Mouse (Mus musculus): Measurements from ENCODE around the gene Gm29094. TPM values are rescaled to one million over a fixed set of nuclear protein-coding genes. Genes with fewer than 3 reads are reported as not detected.

Gene Gm29094
- polyA plus RNA-seq, 1 experiment from 2014 or later = not detected

Other genes starting within 250 kb of the Gm29094 start
- not detected in 2 replicates for gene Bcl2a1a, start 242.5 kb upstream of the Gm29094 start, polyA plus RNA-seq (2016; fragmentation: Nextera tagmentation; extraction: Ambion mirVana)
- not detected in 2 replicates for gene Trim43b, start 106.5 kb upstream of the Gm29094 start, polyA plus RNA-seq (2016; fragmentation: Nextera tagmentation; extraction: Ambion mirVana)
- gene Bcl2a1b, start 170 bp upstream of the Gm29094 start, polyA plus RNA-seq (2016; fragmentation: Nextera tagmentation; extraction: Ambion mirVana) = 0.19 and 0.34 TPM in 2 replicates
- 16.4 and 19.4 TPM in 2 replicates for gene Mthfs, start 11.3 kb downstream of the Gm29094 start, polyA plus RNA-seq (2016; fragmentation: Nextera tagmentation; extraction: Ambion mirVana)

All from embryonic facial prominence, embryonic 10.5 days (tissue).